Mouse (Mus musculus): Measurements from ENCODE around the gene Lsm3. TPM values are rescaled to one million over a fixed set of nuclear protein-coding genes. Genes with fewer than 3 reads are reported as not detected.

The Lsm3 gene
- total RNA-seq, 2 experiments from 2014 or later: 52.7 to 68.0 TPM

DNA sequence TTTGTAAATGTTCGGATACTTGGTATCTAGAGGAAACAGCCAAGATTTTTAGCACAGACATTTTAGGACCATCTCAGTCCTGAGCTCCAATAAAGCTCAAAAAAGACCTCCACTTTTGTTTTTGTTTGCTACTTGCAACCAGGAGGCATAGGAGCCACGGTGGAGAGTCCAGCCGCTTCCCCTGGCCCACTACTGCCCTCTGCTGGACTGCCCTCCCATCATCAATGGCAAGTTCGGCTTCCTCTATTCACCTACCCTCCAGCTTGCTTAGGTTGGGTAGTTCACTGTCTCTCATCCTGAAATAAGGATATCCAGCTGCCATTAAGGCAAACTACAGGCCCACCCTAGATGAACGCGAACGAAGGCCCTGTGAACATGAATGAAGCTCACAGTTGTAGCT is 6.4 kb upstream of the Lsm3 start:
- DNase-seq: peak; percentile 60 to 88

DNA sequence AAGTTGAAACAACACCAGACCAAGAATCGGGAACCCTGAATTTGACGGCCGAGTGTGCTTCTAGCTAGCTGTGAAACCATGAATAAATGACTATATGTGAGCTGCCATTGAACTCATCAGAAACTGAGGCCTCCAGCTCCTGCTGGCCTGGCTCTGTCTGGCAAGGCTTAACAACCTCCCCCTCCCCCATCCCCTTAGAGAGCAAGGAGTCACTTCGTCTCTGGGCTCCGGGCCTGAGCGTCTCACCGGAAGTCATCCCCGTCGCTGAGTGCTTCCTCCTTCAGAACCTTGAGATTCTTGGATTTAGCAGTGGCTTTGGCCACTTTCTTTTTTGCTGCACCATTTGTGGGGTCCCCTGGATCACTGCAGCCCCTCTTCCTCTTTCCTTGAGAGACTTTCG is 5.5 kb upstream of the Lsm3 start:
- no peak for DNase-seq

DNA sequence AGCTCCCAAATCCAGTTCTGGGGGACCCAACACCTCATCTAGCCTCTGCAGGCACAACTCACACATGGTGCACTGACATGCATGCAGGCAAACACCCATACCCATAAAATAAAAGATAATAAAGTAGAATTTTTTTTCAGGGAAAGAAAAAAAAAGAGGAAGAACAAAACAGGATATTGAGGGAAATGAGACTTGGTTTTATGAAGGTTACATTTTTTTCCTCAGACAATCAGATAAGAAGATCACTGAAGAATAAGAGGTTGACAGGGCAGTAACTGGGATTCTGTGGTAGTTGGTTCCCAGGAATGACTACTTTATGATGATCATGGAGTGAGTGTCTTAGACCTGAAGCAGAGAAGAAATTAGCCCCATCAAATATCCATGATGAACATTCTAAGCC is 1.6 kb upstream of the Lsm3 start:
- no peak for DNase-seq

DNA sequence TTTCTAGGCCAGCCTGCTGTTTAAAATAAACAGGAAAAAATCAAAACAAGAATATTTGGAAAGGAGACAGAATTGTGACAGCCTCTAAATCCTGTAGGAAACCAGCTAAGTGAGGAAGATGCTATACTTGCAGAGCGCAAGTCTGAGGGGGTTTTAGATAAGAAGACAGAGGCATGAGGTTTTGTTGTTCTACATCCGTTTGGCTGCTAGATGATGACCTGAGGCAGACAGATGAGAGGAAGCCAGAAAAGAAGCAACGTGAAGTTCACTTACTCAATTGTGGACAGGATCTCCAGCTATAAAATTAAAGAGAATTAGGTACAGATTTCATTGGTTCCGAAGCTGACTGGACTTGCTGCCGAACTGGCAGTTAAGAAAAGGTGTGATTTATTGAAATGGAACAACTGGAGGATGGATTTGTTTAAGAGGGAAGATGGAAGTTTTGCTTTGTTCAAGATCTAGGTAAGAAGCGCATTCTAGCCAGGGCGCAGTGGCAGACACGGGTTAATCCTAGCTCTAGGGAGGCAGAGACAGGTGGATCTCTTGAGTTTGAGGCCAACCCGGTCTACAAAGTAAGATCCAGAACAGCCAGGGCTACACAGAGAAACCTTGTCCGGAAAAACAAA is 878 bp upstream of the Lsm3 start:
- peak in 1 of 2 experiments; percentile 29 for DNase-seq

DNA sequence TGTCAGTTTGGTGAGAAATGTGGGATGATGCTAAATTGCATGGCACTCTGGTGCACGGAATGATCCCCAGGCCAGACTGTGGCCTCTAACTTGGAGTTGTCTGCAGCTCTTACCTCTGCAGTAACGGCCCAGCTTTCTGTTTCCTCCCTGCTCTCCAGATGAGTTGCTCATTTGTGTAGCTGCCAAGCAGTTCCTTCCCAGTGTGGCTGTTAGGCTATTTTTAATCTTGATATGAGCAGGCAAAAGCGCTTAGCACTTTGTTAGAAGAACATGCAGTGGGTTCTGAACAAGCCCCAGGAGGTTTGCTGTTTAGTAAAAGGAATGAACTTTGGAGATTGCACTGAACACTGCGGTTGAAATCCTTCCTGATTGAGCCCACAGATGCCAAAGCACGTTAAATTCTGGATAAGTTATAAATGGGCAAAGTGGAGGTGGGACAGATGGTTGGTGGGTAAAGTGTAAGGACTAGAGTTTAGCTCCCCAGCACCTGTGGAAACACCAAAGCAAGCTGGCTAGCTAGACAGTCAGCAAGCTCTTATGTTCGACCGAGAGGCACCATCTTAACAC is 2.8 kb downstream of the Lsm3 start:
- DNase-seq: no peak

DNA sequence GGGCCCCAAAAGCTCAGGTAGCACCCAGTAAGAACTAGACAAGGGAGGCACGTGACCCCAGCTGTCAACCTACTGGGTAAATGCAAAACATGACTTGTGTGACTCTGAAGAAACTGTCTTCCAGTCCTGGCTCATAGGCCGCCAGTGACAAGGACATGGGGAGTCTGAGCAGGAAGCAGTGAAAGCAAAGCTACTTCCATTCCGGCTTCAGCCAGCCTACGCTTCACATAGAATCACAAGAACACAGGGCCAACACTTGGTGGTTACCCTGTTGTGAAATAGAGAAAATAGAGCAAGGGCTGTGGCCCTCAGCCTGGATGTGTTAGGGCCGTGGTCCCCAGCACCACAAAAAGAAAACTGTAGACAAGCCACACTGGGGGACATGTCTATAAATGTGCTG is 7.1 kb downstream of the Lsm3 start:
- no peak for DNase-seq

DNA sequence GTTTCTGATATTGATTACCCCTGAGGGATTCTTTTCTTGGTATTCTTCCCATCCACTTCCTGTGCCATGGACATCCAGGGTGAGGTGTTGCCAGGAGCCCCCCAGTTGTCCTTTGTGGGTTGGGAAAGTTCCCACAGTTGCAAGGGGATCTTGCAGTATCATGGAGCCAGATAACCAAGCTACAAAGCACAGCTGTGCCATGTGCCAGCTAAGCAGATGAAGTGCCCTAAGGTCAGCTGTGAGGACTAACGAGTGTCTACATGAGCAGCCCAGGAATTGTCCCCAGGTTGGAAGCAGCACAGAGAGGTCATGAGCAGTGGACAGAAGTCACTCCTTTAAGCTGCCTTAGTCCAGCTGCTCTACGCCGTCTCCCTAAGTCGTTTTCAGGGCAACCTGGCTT is 9.8 kb downstream of the Lsm3 start:
- no peak for DNase-seq

DNA sequence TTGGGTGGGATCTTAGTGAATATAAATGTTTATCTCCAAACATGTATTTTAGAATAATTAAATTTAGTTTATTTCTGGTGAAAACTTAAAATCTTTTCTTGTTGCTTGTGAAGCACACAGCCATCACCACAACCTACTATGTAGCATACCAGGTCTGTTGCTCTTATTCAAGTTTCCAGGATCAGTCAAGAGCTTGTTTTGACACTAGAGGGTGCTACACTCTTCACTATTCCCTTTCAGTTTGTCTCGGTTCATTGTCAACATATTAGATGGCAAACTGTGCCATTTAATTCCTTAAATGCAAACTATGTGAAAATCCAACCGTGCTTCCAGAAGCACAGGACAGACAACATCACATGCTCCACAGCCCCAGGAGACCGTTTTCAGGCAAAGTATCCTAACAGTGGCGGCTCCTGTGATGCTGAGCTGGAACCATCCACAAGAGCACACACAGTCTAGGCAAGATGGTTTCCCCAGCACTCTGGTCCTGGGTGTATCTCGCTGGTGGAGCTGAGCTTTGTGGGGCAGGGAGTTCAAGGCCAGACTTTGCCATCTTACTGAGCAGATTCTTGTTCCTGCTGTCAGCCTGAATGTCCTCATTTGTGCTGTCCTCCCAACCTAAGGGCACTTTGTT is 11.6 kb downstream of the Lsm3 start:
- peak; percentile 37 to 64 for DNase-seq

DNA sequence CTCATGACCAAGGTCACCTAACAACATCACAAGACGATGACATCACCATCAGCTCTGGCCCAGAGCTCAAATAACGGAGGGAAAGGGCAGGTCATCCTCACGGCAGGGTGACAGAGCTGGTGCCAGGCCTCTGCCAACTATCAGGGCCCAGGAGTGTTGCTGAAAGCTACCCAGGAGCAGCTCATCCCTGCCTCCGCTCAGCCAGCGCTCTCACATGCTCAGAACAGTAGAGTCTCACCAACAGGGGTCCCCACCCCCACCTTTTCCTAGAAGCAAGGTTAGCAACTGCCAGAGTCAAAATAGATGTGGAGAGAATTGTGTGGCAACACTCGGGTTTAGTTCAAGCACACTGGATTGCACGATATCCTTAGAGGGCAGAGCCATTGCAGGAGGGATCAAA is 12.5 kb downstream of the Lsm3 start:
- peak; percentile 79 to 89 for DNase-seq

DNA sequence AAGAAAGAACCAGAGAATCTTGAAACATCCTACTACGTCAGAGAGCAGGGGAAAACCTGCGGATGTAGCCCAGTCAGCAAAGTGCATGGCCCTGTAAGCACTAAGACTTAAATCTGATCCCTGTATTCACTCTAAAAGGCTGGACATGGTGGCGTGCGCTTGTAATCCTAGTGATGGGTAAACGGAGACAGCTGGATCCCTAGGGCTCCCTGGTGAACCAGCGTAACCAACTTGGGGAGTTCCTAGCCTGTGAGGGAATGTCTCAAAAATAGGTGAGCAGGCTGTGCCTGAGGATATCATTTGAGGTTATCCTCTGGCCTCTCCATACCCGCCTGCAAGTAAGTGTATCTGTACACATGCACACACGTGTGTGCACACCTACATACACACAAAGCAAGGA is 14.9 kb downstream of the Lsm3 start:
- DNase-seq: no peak

DNA sequence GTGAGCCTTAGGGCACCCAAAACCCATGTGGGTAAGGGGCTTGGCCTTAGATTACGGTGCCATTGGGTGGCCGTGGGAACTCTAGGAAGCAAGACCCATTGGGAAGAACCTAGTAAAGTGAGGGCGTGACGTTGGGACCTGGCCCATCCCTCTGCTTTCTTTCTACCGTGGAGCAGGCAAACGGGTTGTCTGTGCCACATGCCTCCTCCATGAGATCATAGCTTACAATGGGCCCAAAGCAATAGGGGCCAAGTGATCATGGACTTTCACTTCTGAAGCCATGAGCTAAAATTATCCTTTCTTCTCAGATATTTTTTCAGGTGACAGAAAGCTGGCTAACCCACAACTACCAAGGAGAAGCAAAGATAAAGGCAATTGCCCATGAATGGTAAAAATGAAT is 15.5 kb downstream of the Lsm3 start:
- peak; percentile 63 to 77 for DNase-seq

DNA sequence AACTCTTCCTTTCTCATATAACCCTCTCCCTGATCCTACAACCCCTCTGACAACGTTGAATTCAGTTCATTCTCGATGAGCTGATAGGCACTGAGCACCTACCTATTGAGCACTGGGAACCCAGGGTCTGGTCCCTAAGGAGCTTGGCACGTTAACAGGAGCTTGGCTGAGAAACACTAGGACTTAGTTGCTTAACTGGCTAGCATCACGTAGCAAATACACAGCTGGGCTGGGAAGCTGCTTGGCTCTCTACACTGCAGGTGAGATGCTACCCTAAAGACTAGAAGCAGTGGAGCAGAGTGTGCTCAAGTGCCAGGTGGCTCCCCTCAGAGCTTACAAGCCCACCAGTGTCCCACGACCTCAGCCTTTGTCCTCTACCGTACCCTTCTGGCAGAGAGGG is 16.9 kb downstream of the Lsm3 start:
- no peak for DNase-seq

DNA sequence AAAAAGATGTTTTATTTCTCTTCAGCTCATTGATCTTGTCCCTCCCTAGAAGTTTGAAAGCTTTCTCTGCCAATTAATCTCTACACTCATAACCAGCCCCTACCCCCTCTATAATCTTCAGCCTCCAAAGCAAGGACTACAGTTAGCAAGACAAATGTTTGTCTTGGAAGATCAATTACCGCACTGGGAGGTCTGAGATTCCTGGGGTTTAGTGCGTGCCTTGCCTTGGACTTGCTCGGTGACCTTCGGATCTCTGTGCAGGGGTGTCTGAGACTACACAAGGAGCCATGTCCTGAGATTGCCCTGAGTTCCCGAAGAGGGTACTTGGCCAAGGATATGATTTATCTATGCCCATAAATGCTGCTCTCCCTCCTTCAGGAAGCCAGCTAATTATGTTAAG is 17.6 kb downstream of the Lsm3 start:
- DNase-seq: no peak

DNA sequence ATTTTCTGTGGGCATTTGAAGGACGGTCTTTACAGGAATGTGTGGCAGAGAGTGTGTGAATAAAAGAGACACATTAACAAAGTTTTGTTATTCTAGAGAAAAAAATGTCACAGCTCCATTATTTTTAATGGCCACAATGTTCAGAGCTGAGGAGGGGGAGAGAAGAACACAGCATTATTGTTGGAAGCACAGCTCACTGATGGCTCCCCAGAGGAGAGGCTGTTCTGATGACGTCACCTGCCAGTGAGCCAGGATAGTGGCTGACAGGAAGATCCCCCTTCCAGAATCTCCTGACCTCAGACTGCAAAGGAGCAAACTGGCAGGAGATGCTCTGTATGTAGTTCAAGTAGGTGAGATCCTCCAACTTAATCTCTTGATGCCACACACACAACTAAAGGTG is 18.0 kb downstream of the Lsm3 start:
- DNase-seq: no peak

DNA sequence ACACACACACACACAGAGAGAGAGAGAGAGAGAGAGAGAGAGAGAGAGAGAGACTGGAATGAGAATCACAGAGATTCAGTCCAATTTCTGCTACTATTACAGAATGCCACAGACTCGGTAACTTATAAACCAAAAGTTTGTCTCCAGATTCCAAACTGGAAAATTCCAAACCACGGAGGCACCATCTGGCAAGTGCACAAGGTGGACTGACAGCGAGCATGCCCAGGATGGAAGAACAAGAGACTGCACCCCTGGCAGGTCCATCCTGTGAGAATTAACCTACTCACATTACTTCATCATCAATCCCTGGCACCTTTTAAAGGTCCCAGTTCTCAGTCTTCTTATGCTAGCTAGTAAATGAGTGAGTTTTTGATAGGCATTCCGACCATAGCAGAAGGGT is 18.5 kb downstream of the Lsm3 start:
- no peak for DNase-seq

DNA sequence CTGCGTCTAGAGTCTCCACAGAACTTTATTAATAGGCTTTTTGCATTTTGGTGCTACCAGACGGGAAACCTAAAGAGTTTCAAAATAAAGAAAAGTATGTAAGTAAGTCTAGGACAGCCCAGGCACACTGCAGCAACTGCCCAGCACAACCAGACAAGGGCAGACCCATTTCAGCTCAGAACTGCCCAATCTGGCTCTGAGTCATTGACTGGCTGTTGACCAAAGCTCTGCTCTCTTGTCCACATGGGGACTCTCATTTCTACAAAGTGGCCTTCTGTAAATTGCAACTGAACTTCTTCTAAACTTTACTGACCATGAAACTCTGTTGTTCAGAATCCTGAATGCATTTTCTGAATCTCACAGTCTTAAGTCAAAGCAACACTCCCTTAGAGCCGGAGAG is 19.5 kb downstream of the Lsm3 start:
- no peak for DNase-seq

DNA sequence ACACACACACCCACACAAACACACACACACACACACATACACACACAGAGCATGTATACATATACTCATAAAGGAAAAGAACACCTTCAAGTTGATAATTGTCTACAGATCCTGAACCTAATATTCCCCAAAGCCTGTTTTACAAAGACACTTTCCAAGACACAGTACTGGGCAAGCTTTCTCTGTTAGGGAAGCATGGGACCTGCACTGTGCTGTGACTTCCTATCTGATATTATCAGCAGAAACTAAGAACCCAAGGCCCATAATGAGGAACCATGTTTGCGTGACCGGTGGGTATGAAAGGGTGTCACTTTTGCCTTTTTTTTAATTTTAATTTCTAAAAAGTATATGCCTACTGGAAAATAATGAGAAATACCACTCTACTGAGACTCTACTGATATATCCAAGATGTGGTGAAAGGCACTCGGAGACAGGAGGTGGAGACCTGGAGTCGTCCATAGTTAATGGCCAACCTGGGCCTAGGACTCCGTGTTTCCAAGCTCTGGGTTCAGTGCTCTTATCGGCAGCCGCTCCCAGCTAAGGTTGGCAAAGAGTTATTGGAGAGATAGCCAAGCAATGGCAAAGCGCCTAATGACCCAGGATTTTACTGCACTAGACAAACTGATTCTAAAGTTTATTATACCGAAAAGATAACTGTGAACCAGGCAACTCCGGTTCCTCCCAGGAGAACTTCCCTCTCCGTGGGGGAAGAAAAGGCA is 20.5 kb downstream of the Lsm3 start:
- DNase-seq: no peak

DNA sequence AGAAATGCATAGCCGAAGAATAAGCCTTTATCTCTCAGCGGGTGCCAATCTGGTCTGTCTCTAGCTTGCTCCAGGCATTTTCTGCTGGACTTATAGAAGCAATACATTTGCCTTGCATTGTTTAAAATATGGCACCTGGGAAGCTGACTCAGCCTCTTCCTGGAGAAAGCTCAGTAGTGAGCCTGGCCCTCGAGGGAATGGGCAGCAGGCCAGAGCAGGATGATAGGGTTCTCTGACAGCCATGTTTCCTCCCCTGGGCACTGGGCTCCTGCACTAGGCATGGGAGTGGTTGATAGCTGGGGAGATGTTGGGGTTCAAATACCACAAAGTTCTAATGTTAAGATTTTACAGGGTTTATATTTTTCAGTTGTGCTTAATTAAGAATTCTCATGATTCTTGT is 25.5 kb downstream of the Lsm3 start:
- no peak for DNase-seq

DNA sequence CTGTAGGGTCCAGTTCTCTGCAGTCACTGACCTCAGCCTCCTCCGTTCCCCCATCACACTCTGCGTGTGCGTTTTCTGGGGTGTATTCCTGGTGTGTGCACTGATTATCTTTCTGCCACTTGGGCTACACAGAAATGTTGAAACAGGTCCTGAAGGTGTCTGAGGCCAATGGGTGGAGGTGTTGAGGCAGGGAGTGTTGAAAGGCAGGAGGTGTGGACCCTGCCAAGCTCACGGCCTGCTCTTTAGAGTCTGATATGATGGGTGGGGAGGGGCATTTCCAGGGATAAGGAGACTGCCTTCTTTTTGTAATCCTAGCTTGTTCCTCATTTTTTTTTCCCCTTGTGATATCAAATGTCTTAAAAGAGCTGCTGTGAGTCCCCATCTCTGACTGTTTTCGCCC is 27.3 kb downstream of the Lsm3 start:
- peak; percentile 37 to 45 for DNase-seq

DNA sequence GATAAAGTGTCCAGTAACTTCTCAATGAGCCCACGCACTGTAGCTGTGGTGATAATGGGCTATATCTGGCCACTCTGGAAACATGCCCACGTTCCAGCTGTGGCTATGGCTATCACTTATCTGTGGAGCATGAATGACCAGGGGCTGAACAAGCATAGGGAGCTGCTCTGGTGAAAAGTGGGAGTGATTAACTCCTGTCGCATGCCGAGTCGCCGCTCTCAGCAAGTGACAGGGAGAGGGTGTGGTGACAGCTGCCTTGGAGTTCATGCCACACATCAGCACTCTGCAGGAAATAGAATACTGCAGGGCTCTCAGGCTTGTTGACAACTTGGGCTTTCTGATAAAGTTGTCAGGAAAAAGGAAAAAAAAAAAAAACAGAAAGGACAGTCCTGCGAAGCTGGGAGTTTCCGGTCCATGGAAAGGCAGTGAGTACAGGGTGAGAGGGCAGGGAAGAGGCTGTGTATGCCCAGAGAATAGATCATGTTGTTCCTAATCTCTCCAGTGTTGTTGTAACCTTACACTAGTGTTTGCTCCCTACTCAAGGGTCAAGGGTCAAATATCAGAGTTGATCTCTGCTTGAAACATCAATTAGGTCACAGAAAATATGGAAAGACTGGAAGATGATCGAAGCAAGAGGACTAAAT is 30.6 kb downstream of the Lsm3 start:
- peak; percentile 80 to 90 for DNase-seq

DNA sequence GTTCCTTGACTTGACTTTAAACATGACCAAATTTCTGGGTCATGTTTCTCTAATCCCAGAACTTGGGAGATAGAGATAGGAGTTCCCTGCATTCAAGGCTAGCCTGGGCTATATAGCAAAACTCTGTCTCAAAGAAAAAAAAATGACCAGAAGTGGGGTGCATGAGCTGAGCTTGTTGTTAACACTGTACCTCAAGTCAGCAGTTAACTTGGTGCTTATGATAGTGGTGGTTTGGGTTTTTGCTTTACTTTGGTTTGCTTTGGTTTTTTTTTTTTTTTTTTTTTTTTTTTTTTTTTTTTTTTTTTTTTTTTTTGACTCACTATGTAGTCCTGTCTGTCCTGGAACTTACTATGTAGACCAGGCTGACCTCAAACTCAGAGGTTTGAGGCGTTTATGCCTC is 31.6 kb downstream of the Lsm3 start:
- DNase-seq: no peak

DNA sequence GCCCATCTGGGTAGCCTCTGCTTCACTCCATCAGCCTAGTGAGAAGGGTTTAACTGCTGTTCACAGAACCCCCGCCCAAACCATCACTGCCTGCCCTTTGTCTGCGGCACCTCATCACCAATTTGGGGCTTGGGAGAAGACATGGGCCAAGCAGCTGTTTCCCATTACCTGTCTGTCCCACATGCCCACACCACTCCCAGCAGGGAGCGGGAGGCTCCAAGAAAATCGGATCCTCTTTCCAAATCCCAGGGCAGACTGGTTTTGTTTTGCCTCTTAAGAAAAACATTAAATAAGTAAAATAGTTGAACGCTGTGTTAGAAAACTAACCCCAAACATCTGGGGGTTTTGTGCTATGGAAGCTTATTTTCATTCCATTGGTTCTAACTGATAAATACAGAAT is 33.9 kb downstream of the Lsm3 start:
- no peak for DNase-seq

DNA sequence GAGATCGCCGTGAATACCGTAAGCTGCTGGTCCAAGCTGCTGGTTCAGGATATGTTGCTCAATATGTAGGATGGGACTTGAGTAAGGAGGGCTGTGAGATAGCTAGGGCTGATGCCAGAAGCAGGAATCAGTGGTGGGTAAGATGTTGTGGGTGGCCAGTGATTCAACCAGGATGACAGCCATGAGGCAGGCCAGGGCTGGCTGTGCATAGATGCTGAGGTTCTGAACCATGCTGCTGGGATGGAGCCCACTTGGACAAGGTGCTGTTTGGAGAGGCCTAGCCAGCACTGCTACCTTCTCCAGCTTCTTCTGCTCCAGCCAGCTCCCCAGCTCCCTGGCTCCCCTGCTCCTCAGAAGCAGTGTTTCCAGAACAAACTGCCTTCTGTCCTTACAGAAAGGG is 35.9 kb downstream of the Lsm3 start:
- DNase-seq: no peak

Measured in heart, adult 18-20 months (tissue).